Mouse (Mus musculus): Measurements from ENCODE around the gene 3110040M04Rik.
A peak's percentile ranks its signal among the peaks of the same experiment; 100 is the strongest.
"Not testable (repeated sequence)": the region's sequence is repeated elsewhere in the genome, so short reads cannot be mapped to it uniquely, and the experiment has no call there.

The 3110040M04Rik gene

DNA sequence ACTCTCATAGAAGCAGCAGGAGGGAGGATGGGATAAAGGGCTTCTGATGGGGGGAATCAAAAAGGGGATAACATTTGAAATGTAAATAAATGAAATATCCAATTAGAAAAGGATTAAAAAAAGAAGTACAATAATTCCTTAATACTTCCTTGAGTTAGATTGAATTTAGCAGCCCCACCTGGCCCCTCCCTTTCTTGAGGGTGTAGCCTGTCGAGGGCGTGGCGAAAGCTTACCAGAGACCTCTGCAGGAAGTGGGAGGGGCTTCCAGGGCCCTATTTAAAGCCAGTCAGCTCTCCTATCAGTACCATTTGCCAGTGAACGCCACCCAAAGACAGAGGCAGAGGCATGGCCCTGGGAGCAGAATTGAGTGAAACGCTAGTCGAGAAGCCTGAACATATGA lies at the start of gene 3110040M04Rik:
Gene 3110040M04Rik, plus strand, starts transcription at position 304 of the 400 bp plus-strand sequence.
- DNase-seq (ENCODE audit: low spot score in 2 of 2): not testable (repeated sequence)

- DNase-seq (ENCODE audit: low spot score in 2 of 2): not testable (repeated sequence)
Measured at GRCm38 (mm10) chr1:151154131-151154530, 49.8 kb upstream of the 3110040M04Rik start.

DNA sequence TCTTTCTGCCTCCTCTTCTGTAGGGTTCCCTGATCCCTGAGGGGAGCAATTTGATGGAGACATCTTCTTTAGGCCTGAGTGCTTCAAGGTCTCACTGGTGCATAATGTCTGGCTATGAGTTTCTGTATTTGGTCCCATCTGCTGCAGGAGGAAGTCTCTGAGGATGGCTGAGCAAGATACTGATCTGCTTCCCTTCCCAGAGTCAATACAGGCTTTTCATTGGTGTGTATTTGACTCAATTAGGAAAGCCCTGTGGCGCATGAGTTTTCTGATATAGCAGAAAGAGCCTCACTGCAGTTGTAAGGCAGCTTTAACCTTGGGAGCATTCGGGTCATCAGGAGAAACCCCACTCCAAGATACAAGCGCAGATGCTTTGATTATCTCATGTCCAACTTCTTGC lies 47.8 kb upstream of the 3110040M04Rik start:
- DNase-seq (ENCODE audit: low spot score in 2 of 2): no peak

DNA sequence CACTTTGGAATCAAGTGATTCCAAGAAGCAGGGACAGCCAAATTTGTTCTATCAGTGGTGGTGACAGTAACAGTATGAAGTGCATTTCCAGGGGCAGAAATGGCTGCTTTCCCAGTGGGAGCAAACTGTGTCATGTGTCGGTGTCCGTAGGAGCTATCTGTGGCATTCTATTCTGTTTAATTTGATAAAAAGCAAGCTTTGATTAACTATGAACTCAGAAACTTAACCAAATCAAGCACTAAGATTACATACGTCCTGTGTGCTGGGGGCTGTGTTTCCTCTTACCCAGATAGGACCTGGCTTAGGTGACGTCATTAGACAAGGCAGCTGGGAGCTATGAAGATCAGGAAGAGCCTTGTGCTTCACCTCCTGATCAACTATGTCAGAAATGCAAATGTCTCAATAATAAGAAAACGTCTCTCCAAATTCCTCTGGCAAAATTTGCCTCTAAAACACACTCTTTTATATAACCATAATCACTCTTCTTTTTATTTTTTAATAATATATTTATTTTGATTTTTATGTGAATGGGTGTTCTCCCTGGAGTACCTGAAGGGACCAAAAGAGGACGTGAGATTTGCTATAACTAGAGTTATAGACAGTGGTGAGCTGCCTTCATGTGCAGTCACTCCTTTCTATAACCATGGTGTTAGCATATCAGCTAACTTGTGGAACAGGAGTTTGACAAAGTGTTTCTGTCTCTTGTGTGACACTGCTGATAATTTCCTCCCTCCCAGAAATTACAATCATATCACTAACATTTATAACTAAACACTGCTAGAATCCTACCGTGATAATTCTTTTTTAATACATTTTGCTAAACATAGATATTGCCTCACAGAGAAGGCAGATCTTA lies 46.9 kb upstream of the 3110040M04Rik start:
- DNase-seq (ENCODE audit: low spot score in 2 of 2): no peak

DNA sequence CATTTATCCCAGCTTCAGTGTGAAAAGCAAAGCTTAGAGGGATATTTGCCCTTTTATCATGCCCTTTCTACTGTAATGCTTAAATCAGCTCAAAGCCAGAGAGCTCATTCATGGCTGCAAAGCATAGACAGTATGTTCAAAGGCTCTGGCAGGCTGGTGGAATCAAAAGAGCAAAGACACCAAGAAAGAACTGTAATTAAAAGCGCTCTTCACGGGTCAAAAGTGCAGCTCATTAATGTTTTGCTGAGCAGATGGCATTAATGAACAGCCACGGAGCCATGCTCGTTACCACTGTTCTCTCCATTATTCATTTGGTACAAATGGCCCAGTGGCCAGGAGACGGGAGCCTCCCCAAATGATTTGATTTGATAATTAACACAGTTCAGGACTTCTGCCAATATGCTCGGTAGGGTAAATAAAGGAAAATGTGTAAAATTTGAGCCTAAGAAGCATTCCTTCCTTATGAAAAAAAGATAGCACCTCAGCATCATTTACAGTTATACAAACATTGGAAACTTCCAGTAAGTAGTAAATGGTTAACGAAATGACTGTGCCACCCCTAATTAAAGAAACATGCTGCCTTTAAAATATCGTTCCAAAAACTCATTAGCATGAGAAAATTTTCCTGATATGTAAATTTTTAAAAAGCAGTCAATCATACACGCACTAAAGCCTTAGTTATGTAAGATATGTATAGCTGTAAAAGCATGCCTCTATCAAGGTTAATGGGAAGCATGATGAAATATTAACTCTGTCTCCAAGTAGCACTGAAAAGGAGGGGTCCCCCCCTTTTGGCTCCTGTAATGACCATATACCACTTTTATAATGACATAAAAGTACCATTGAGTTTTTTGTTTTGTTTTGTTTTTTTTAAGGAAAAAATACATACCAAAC lies 45.7 kb upstream of the 3110040M04Rik start:
- no peak for DNase-seq (ENCODE audit: low spot score in 2 of 2)

DNA sequence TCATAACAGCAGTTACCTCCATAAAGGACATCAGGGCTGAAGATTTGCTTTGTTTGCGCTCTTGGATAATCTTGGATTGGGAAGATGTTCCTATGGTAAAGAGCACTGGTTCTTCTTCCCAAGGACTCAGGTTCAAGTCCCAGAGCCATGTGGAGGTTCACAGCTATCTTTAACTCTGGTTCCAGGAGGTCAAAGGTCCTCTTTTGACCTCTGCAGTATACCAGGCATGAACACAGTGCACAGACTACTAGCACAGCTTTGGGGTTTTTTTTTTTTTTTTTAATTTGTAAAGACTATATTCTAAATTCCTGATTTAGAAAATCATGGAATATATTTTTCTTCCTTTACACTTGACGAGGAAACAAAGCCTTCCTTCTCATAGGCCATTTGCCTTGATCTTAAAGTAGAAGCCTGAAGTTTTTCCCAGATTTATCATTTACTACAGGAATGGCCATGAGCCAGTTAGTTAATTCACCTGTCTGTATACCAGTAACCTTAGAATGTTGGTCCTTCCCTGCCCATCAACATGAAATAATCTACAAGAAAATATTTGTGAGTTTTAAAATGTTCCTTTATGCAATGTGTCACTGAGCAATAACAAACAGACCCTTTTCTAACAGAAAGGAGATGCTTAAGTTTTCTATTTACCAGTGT lies 44.9 kb upstream of the 3110040M04Rik start:
- DNase-seq (ENCODE audit: low spot score in 2 of 2): no peak

DNA sequence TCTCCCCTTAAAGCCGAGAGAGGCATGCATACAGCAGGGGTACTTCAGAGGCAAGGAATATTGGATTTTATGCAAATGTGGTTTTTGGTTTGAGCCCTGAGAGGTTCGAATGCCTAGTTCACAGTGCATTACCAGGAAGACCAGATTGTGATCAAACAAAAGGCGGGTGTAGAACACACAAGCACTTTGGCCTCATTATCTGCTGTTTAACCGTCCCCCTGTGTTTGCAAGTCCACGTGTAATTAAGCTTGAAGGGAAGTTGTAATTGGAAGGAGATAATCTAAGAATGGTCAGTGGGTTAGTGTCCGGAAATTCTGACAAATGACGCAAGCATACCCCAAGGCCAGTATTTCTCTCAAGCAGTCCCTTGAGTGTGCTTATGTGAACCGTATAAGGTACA lies 37.9 kb upstream of the 3110040M04Rik start:
- DNase-seq (ENCODE audit: low spot score in 2 of 2): no peak

GRCm38 (mm10) chr1:151167297-151168047 lies 36.4 kb upstream of the 3110040M04Rik start:
- peak in 1 of 2 experiments; percentile 20 for DNase-seq (ENCODE audit: low spot score in 2 of 2)

GRCm38 (mm10) chr1:151168637-151169036 lies 35.3 kb upstream of the 3110040M04Rik start:
- no peak for DNase-seq (ENCODE audit: low spot score in 2 of 2)

- no peak for DNase-seq (ENCODE audit: low spot score in 2 of 2)
Measured at GRCm38 (mm10) chr1:151171572-151172461, 32.1 kb upstream of the 3110040M04Rik start.

GRCm38 (mm10) chr1:151177030-151177936 lies 26.6 kb upstream of the 3110040M04Rik start:
- no peak for DNase-seq (ENCODE audit: low spot score in 2 of 2)

DNA sequence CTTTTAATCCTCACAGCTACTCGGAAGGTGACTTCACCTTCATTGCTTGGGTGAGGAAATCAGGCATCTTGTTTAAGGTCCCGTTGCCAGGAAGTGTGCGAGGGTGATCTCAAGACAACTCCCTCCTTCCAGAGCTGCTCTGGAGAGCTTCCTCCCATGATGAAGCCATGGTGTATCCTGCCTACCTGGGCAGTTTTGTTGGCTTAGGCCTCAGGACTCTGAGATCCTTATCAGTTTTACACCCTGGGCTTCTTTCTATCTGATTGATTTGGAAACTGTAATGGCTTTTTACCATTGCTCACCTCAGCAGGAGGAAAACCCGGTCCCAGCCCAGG lies 26.0 kb upstream of the 3110040M04Rik start:
- no peak for DNase-seq (ENCODE audit: low spot score in 2 of 2)

GRCm38 (mm10) chr1:151178505-151179083 lies 25.3 kb upstream of the 3110040M04Rik start:
- DNase-seq (ENCODE audit: low spot score in 2 of 2): no peak

- DNase-seq (ENCODE audit: low spot score in 2 of 2): no peak
Measured at GRCm38 (mm10) chr1:151180167-151180566, 23.8 kb upstream of the 3110040M04Rik start.

DNA sequence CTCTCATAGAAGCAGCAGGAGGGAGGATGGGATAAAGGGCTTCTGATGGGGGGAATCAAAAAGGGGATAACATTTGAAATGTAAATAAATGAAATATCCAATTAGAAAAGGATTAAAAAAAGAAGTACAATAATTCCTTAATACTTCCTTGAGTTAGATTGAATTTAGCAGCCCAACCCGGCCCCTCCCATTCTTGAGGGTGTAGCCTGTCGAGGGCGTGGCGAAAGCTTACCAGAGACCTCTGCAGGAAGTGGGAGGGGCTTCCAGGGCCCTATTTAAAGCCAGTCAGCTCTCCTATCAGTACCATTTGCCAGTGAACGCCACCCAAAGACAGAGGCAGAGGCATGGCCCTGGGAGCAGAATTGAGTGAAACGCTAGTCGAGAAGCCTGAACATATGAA lies 21.7 kb upstream of the 3110040M04Rik start, which contains the start of gene Gm47985:
Gene Gm47985, plus strand, starts transcription at position 272 of the 400 bp plus-strand sequence.
- DNase-seq (ENCODE audit: low spot score in 2 of 2): not testable (repeated sequence)

DNA sequence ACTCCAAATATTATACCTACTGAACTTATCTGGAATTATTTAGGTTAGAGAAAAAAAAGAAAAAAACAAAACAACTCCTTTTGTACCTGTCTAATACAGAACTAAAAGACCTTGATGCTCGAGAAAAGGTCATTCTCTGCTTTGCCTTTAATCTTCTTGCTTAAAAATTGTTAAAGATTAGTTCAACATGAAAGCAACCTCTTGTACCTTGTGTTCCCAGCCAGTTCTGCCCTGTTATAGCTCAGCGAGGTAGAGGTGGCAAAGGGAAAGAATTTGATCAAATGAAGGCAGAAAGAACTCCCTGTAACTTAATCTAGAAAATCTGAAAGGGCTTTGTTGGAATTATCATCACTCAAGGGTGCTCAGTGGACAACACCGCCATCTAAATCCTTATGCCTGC lies 17.7 kb upstream of the 3110040M04Rik start:
- DNase-seq (ENCODE audit: low spot score in 2 of 2): not testable (repeated sequence)

- not testable (repeated sequence) for DNase-seq (ENCODE audit: low spot score in 2 of 2)
Measured at GRCm38 (mm10) chr1:151186879-151187424, 17.0 kb upstream of the 3110040M04Rik start.

- no peak for DNase-seq (ENCODE audit: low spot score in 2 of 2)
Measured at GRCm38 (mm10) chr1:151188469-151188868, 15.5 kb upstream of the 3110040M04Rik start.

All from frontal cortex, postnatal 10 days (tissue).